Mouse (Mus musculus): ENCODE measurements around the gene Unc13c. TPM values are rescaled to one million over a fixed set of nuclear protein-coding genes. Genes with fewer than 3 reads are reported as not detected.

Unc13c gene
- polyA plus RNA-seq (2015; fragmentation: Nextera tagmentation; extraction: Ambion mirVana): 0.11 and 0.13 TPM in 2 replicates

DNA sequence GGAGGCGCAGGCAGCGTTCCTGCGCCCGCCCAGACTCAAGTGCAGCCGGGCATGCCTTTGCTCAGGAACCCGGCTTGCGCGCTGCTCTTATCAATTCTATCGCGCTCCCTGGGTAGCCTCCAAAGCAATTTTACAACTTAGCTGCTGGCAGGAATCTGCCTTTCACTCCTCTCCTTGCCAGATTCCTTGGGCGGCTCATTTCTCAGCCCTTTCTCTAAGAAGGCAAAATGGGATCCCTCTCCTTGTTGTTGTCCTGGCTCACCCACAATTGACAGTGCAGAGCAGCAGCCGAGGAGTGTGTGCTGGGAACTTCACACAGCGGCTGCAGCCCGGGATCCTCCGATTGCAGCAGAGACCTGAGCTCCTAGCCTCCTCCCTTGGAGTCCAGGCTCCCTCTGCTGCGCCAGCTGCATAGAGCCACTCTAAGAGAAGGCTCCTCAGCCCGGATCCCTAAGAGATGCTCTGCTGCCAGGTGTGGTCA lies at the start of gene Unc13c:
Gene Unc13c, minus strand, starts transcription at position 326 of the 481 bp plus-strand sequence.

Other genes starting within 250 kb of the Unc13c start
- gene Wdr72, start 141.4 kb upstream of the Unc13c start, polyA plus RNA-seq (2015; fragmentation: Nextera tagmentation; extraction: Ambion mirVana): 0.10 TPM in 1 of 2 replicates, not detected in the other

Measured in adrenal gland, postnatal 0 days (tissue).